Mouse (Mus musculus): ENCODE measurements around the gene Tardbp. TPM values are rescaled to one million over a fixed set of nuclear protein-coding genes. Genes with fewer than 3 reads are reported as not detected.
A peak's percentile ranks its signal among the peaks of the same experiment; 100 is the strongest.

The Tardbp gene
- total RNA-seq, 4 experiments from 2014 or later, result 116 to 129 (median 124) TPM

DNA sequence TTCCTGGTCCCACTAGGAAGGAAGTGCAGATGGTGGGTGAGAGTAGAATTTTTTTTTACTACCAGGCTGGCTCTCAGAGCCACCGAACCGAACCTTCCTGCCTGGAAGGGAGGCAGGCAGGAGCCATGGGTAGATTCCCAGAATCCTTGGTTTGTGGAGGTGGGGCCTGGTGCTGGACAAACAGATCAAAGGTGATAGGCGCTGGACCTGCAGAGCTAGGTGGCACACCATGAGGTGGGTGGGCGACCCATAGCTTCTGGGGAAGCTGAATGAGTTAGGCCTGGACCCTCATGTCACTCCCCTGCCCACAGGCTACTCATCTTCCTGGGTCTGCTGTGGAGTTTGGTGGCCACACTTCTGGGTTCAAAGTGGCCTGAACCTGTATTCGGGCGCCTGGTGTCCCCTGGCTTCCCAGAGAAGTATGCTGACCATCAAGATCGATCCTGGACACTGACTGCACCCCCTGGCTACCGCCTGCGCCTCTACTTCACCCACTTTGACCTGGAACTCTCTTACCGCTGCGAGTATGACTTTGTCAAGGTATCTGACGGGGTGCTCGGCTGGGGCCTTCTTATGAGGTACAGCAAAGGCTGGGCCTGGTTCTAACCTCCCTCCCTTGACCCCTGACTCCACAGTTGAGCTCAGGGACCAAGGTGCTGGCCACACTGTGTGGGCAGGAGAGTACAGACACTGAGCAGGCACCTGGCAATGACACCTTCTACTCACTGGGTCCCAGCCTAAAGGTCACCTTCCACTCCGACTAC is 24.3 kb downstream of the Tardbp start, which contains the start of gene Masp2:
Gene Masp2 (plus strand): TSS at position 198 of the 764 bp plus-strand sequence.
- no peak for DNase-seq (ENCODE audit: low spot score in 2 of 2)

DNA sequence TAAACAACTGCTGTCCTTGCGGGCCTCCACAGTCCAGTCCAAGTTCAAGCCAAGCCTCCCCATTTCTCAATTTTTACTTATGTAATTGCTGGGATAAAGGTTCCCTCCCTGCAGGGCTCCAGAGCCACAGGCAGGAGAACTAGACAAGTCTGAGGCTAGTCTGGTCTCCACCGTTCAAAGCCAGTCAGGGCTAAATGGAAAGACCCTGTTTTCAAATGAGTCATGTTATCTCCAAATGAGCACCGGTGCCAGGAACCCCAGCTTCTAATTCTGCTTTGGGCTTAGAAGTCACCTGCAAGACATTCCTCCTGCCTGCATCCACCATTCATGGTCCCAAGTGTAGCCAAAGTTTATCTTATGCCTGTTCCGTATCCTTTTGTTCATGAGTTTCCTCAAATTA is 24.9 kb downstream of the Tardbp start:
- DNase-seq (ENCODE audit: low spot score in 2 of 2), result no peak

GRCm38 (mm10) chr4:148600316-148600715 is 26.5 kb downstream of the Tardbp start:
- no peak for DNase-seq (ENCODE audit: low spot score in 2 of 2)

DNA sequence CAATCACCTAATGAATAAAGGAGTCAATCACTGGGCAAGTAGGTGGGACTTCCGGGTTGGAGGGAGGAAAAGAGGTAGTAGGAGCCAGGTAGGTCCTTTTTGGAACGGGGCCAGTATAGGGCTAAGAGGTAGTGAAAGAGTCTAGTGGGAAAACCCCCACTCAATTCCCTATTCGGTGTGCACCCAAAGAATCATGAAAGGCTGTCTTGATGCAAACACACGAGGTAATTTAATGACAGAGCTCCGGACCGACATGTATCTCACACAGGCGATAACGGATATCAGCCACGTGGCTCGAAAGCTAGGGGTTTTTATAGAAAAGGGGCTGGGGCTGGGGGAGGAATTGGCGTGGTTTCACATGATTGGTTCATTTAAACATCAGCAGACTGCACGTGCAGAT is 28.0 kb downstream of the Tardbp start:
- DNase-seq (ENCODE audit: low spot score in 2 of 2), result no peak

- DNase-seq (ENCODE audit: low spot score in 2 of 2), result no peak
Measured at GRCm38 (mm10) chr4:148596731-148597130, 30.1 kb downstream of the Tardbp start.

DNA sequence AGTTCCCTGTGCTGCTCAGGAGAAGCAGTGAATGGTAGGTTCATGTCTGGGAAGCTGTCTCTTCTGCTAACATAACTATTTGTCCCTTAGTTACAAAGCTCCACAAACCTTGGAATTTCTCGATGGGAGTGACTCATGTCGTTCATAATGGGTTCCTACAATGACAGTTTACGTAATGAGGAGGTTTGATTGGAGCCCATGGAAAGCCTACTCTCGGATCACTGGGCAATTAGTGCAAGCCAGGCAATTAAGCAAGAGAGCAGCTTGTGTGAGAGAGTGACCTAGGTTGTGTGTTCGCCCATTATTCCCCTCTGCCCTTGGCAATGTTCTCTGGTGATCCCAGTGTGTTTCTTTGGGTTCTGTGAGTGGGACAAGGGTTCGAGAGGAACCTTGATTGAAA is 30.9 kb downstream of the Tardbp start:
- DNase-seq (ENCODE audit: low spot score in 2 of 2), result no peak

GRCm38 (mm10) chr4:148593996-148594395 is 32.8 kb downstream of the Tardbp start:
- DNase-seq (ENCODE audit: low spot score in 2 of 2), result no peak

DNA sequence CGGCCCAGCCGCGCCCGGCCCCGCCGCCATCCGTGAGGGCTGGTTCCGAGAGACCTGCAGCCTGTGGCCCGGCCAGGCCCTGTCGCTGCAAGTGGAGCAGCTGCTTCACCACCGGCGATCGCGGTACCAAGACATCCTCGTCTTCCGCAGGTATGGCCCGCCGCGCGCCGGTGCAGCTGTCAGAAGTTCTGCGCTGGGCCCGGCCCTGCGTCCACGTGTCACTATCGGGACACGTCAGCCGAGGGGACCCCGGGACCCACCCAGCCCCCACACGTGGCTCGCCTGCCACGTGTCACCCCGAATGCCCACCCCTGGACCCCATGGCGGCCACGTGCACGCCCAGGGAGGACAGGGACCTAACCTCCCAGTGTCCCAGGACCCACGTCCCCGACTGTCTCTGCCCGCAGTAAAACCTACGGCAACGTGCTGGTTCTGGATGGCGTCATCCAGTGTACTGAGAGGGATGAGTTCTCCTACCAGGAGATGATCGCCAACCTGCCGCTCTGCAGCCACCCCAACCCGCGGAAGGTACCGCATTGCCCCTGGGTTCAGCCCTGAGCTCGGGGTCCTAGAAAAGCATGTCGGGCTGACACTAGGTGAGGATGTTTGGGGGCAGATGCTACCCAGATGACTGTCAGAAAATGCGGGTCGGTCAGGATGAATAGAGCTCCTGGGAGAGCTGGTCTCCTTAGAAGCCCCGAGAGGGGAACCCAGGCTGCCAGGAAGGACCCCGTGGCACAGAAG is 35.0 kb downstream of the Tardbp start:
- DNase-seq (ENCODE audit: low spot score in 2 of 2), result no peak

GRCm38 (mm10) chr4:148591171-148591630 is 35.6 kb downstream of the Tardbp start, which contains the start of gene Srm:
TSS of gene Srm (plus strand) at chr4:148591503.
- DNase-seq (ENCODE audit: low spot score in 2 of 2), result peak; percentile 97 to 98

- no peak for DNase-seq (ENCODE audit: low spot score in 2 of 2)
Measured at GRCm38 (mm10) chr4:148590421-148591170, 36.2 kb downstream of the Tardbp start.

DNA sequence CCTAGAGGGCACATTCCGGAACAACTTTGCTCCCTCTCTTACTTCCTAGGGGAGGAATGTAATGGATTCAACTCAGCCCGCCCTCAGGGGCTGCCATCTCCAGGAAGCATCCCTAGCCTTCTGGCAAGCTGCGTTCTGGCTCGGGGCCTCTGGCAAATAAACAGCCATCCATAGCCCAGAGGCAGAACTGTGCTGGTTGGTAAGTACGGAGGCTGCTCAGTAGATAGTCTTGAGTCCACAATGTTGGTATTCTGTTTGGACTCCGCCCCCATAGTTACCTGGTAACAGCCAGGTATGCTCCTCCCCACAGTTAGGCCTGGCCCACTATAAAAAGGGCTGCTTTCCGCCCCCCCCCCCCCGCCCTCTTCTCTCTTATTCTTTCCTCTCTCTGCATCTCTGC is 37.3 kb downstream of the Tardbp start:
- DNase-seq (ENCODE audit: low spot score in 2 of 2), result no peak

DNA sequence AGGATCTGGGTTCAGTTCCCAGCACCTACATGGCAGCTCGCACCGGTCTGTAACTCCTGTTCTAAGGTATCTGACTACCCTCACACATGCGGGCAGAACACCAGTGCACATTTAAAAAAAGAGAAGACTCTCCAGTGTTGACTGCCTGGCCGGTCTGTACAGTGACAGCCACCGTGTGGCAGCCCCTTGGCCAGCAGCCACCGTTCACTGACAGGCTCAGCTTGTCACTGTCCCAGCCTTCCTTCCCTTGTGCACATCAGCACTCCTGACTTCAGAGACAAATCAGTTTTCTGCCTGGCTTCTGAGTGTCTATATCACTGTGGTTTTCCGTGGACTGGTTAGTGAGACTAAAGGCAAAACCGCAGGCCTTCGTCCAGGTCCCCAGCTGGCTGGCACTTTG is 38.0 kb downstream of the Tardbp start:
- DNase-seq (ENCODE audit: low spot score in 2 of 2), result no peak

DNA sequence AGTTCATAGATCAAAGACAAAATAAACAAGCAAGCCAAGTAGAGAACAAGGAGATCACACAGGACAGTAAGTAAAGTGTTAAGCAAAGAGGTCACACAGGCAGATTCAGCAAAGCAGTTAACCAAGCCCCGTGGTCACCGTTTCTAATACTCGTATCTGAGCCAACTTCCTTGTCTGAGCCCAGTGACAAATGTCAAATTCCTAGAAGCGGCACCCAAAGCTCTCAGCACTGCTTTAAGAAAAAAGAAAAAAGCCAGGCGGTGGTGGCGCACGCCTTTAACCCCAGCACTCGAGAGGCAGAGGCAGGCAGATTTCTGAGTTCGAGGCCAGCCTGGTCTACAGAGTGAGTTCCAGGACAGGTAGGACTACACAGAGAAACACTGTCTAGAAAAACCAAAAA is 40.2 kb downstream of the Tardbp start:
- DNase-seq (ENCODE audit: low spot score in 2 of 2), result no peak

GRCm38 (mm10) chr4:148583257-148583656 is 43.6 kb downstream of the Tardbp start:
- DNase-seq (ENCODE audit: low spot score in 2 of 2), result no peak

- DNase-seq (ENCODE audit: low spot score in 2 of 2), result no peak
Measured at GRCm38 (mm10) chr4:148581422-148581821, 45.4 kb downstream of the Tardbp start.

DNA sequence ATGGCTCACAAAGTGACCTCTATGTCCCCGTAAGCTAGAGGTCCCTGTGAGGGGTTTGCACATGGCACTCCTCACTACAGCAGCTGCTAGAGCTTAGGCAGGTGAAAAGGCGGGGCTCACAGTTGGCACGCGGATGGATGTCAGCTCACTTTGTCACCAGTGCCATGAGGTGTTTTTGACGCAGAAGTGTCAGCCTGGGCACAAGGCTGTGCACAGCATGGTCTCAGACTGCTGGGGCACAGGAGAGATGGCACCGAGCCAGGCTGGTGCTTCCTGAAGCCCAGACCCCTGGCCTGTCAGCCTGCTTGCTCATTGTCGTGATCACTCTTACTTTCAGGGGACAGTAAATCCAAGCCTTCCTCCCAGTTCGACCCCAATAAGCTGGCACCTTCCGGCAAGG is 46.1 kb downstream of the Tardbp start:
- no peak for DNase-seq (ENCODE audit: low spot score in 2 of 2)

DNA sequence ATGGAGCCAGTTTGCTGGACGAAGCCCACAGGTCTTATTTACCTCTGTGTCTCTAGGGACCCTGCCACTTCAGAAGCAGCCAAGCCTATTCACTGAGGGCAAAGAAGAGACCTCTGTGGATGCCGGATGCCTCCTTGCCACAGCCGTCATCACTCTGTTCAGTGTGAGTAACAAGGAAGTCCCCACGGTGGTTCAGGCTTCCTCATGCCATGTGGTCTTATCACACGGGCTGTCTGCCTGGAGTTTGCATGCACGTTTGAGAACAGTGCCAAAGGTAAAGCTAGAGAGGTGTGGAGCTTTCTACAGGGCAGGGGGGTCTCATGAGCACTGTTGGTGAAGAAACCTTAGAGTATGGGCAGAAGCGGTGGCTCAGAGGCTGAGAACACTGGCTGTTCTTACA is 53.6 kb downstream of the Tardbp start:
- no peak for DNase-seq (ENCODE audit: low spot score in 2 of 2)

DNA sequence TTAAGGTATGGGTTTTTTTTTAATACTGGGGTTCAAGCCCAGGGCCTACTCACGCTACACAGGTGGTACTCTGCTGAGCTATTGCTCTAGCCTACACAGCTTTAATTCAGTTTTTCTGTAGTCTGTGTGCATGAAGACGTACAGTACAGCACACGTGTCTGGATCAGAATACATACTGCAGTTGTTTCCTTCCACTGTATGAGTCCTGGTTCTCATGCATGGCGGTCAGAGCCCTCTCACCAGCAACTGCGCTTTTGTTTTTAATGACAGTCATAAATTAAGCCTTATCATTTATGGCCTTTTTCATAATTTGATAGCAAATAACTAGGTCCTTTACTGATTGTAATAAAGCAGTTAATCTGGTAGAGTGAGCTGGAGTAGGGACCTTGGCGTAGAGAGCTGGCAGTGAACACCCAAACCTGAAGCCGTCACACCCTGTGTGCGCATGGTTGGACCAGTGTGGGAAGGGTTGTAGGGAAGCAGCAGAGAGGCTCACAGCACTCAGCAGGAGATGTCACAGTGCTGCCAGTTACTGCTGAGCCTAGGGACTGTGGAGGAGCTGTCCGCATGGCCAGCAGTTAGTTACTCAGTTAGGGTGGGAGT is 56.0 kb downstream of the Tardbp start:
- DNase-seq (ENCODE audit: low spot score in 2 of 2), result no peak

- no peak for DNase-seq (ENCODE audit: low spot score in 2 of 2)
Measured at GRCm38 (mm10) chr4:148570138-148570537, 56.7 kb downstream of the Tardbp start.

- DNase-seq (ENCODE audit: low spot score in 2 of 2), result no peak
Measured at GRCm38 (mm10) chr4:148563595-148563994, 63.2 kb downstream of the Tardbp start.

DNA sequence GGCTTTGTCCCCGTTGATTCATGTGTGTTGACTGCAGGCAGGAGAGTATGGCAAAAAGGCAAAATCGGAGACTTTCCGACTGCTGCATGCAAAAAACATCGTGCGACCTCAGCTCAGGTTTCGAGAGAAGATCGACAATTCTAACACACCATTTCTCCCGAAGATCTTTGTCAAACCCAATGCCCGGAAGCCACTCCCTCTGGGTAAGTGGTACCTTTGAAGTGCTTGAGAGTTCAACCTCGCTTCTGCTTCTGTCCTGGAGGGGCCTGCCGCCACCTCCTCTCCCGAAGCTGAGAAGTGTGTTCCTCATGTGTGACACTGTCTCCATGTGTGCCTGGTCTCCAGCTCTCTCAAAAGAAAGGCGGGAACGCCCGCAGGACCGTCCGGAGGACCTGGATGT is 64.1 kb downstream of the Tardbp start:
- DNase-seq (ENCODE audit: low spot score in 2 of 2), result no peak
